Mouse (Mus musculus): Measurements from ENCODE around the gene Klhl18. TPM values are rescaled to one million over a fixed set of nuclear protein-coding genes. Genes with fewer than 3 reads are reported as not detected.
"Not testable (repeated sequence)": the region's sequence is repeated elsewhere in the genome, so short reads cannot be mapped to it uniquely, and the experiment has no call there.

Gene Klhl18
- total RNA-seq, 2 experiments from 2014 or later: 16.7 to 19.8 TPM

- no peak for ATAC-seq (ENCODE audit: poor library complexity, severe bottlenecking)
Observed at GRCm38 (mm10) chr9:110431241-110431640, 45.3 kb downstream of the Klhl18 start.

DNA sequence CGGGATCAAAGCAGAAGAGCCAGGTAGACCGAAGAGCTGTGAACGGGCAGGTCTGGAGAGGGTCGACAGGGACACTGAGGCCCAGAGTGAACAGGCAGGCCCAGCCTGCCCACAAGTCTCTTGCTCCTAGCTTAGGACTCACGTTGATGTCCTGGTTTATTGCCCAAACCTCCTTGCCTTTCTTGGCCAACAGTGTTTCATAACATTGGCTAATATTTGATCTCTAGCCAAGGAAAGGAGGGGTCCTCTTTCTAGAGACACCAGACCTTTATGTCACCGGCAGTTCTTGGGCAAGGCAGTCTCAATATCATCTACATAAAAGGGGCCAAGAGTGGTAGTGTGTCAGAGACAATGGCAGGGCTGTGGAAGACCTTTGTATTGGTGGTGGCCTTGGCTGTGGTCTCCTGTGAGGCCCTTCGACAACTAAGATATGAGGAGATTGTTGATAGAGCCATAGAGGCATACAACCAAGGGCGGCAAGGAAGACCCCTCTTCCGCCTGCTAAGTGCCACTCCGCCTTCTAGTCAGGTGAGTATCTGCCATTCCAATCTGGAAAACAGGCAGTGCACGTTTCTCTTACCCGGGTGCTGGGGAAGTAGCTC lies 56.9 kb downstream of the Klhl18 start, which contains the start of gene Ngp:
Gene Ngp (plus strand): TSS at position 237 of the 602 bp plus-strand sequence.
- peak; percentile 51 for ATAC-seq (ENCODE audit: poor library complexity, severe bottlenecking)

DNA sequence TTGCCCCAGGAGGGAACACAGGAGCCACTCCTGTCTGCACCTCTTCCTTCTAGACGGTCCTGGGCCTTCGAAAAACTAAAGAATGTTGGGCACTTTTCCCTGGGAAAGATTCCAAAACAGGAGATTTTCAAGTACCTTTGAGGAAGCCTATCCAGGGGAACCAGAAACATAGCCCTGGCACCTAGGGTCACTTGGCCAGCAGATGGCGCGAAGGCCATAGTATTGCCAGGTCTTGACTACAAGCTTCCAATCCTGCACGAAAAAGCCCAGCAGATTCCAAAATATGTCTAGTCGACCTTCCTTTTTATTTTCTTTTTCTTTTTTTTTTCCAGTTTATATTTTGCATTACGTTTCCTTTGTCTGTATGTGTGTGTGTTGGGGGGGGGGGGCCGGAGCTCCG lies 62.7 kb downstream of the Klhl18 start:
- ATAC-seq (ENCODE audit: poor library complexity, severe bottlenecking): no peak

DNA sequence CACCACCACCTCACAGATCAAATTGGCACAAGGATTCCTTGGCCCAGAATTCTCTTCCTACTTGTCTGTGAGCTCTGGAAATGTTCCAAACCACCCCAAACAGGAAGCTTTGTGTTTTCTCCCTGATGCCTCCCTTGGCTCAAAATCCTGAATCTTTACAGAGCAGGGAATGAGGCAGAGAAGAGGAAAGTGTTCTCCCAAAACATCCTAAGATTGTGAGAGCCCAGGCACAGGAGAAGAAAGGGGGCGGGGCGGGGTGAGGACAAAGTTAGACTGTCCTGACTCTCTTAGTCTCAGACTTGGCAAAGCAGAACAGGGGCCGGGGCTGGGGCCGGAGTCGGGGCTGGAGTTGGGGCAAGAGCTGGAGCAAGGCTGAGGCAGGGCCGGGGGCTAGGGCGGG lies 63.6 kb downstream of the Klhl18 start:
- no peak for ATAC-seq (ENCODE audit: poor library complexity, severe bottlenecking)

DNA sequence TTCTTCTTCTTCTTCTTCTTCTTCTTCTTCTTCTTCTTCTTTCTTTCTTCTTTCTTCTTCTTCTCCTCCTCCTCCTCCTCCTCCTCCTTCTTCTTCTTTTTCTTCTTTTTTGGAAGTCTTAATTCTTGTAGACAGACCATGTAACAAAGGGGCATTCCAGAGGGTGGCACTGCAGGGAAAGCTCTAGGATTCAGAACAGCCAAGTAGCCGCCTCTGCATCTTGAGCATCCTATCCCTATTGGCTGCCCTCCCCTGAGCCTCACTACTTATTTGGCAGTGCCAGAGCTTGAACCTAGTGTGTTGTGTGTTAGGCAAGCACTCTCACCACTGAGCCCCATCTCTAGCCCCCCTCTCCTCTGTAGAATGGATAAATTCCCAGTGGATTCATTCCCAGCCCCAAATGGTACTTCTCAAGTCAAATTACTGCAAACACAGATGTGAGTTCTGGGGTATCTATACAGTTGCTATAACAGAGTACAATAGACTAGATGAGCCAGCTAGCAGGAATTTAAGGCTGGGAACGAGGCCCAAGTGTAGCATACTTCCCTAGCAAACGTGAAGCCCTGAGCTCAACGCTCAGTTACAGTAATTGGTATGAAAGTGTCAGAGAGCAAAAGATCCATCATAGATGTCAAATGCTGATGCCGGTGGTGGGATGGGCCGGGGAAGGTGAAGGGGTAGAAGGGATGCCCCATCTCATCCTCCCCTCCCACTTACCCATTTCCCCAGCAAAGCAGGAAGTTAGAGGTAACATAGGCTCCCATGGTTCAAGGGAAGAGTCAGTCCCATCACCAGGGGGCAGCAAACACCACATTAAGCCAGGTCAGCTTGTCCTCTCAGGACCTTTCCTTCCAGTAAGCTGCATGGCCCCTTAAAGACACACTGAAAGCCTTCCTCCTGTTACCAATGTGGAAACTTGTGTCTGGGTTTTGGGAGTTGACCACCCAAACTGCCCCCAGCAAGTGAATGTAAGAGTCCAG lies 65.3 kb downstream of the Klhl18 start:
- ATAC-seq (ENCODE audit: poor library complexity, severe bottlenecking): peak; percentile 53

DNA sequence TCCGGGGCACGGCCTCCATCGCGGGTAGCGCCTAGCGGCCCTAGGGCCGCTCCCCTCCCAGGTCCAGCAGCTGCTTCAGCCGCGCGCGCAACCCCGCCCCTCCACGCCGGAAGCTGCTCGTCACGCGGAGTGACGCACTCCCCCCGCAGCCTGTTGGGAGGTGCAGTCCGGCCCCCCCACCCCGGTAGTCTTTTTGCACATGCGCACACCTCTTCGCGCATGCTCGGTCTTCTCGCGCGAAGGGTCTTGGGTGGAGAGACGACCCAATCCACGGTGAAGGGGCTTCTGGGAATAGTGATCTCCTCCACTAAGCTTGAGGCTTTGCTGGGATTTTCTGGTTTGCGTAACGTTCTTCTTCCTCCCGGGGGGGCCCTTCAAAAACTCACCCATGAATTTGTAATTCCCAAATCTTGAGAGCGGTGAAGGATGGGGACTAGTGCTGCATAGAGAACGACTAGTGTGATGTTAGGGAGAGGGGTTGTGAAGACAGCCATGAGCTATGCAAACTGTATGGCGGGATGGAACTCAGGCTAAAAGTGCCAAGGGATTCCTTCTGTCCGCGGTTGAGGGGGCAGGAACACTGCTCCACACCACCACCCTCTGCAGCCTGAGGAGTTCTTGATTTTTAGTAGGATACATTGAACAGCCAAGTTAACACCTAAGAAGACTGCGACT lies 68.3 kb downstream of the Klhl18 start, which contains the start of gene Ptpn23:
Gene Ptpn23 (minus strand): TSS at position 115 of the 675 bp plus-strand sequence.
- peak; percentile 94 for ATAC-seq (ENCODE audit: poor library complexity, severe bottlenecking)

DNA sequence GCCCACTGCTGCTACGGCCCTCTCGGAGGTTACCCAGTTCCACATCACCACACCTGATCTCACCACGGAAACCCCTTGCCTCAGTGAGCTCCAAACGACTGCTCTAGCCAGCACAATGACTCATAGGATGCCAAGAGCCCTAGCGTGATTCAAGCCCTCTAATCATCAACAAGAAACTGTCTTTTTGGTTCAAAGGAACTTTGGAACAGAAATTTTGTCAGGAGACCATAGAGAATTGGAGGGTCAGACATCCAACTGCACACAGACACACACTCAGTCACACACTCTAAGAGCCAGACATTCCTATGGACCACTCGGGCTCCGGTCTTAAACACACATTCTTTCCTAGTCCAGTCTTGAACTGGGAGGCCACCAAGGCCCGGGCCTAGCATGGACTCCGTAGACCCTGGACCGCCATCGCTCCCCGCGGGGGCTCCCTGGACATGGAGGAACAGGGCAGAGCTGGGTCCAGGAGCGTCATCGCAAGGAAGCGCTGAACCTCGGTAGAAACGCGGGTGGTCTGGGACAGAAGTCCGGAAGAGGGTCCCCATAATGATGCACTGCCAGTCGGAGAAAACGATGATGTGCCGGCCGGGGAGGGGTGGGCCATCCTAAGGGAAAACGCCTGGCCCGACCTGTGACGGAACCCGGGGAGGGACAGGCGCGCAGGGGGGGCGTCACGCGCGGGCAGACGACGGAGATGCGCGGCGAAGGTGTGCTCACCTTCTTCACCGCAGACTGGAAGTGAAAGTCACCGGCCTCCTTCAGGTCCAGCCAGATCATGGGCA lies 69.0 kb downstream of the Klhl18 start:
- peak; percentile 13; the same call in 1 of the 2 replicates for ATAC-seq (ENCODE audit: poor library complexity, severe bottlenecking)

GRCm38 (mm10) chr9:110403240-110403639 lies 73.3 kb downstream of the Klhl18 start:
- not testable (repeated sequence) for ATAC-seq (ENCODE audit: poor library complexity, severe bottlenecking)

DNA sequence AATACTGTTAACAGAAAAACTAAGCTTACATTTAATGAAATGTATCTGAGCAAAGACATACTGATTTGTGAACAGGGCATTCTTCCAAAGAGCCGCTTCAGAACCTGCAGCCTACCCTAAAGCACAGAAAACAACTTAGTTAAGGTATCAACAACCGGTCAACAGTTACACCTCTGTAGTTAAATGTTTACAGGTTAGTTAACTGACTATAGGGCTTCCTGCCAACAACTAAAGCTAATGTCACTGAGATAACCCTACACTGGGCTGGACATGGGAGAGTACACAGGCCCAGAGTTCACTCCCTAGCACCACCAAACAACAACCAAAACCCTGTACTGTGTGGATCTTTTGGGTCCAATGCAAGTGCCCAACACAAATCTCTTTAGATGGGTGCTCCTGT lies 73.8 kb downstream of the Klhl18 start:
- no peak for ATAC-seq (ENCODE audit: poor library complexity, severe bottlenecking)

GRCm38 (mm10) chr9:110400650-110401049 lies 75.8 kb downstream of the Klhl18 start:
- ATAC-seq (ENCODE audit: poor library complexity, severe bottlenecking): no peak

GRCm38 (mm10) chr9:110393295-110393694 lies 83.2 kb downstream of the Klhl18 start:
- ATAC-seq (ENCODE audit: poor library complexity, severe bottlenecking): no peak

GRCm38 (mm10) chr9:110390843-110391242 lies 85.7 kb downstream of the Klhl18 start:
- no peak for ATAC-seq (ENCODE audit: poor library complexity, severe bottlenecking)

DNA sequence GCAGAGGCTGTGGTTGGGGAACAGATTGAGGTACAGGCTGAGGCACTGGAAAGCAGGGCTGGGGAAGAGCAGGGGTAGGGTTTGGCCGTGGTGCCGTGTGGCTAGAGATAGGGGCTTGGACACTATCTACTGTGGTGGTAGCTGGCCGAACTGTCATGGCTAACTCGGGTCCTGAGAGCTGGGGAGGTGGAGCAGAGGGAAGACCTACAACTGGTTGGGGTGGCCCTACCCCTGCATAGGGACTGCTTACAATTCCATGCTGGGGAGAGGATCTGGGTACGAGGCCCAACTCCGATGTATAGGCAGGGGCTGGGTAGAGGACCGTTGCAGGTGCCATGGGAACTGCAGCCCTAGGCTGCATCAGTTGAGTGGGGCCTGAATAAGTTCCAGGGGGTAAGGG lies 88.5 kb downstream of the Klhl18 start:
- ATAC-seq (ENCODE audit: poor library complexity, severe bottlenecking): no peak

DNA sequence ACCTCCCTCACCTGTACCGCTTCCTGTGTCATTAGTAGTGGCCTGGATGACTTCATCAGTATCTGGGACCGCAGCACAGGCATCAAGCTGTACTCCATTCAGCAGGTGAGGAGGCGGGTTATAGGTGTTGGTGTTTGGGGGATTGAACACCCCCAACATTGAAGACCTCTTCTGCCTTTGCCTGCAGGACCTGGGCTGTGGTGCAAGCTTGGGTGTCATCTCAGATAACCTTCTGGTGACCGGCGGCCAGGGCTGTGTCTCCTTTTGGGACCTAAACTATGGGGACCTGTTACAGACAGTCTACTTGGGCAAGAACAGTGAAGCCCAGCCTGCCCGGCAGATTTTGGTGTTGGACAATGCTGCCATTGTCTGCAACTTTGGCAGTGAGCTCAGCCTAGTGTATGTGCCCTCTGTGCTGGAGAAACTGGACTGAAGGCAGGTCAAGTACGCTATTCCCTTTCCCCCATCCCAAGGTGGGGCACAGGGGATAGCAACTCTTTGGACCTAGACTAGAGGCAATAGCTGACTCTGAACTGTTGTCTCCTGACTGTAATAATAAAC lies 92.0 kb downstream of the Klhl18 start:
- no peak for ATAC-seq (ENCODE audit: poor library complexity, severe bottlenecking)

DNA sequence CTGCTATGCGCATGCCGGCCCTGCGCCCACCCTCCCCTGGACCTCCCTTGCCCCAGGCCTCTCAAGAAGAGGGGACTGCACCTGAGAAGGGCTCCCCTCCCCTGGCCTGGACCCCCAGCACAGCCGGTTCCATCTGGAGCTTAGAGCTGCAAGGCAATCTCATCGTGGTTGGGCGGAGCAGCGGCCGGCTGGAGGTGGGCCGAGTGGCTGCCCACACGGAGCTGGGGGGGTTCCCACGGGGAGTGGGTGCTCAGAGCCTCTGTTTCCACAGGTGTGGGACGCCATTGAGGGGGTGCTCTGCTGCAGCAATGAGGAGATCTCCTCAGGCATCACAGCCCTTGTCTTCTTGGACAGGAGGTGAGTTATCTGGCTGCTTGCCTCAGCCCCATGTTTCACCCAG lies 95.2 kb downstream of the Klhl18 start:
- no peak for ATAC-seq (ENCODE audit: poor library complexity, severe bottlenecking)

DNA sequence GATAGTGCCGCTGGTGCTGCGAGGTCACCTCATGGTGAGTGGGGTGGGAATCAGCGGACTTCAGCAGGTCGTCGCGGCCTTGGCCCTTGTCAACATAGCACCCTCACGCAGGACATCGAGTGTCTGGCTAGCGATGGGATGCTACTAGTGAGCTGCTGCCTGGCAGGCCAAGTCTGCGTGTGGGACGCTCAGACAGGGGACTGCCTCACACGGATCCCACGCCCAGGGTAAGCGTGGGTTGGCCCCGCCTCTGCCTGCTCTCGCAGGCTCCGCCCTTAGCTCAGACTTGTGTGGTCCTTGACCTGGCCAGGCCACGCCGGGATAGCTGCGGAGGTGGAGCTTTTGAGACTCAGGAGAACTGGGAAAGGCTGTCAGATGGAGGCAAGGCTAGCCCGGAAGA lies 95.8 kb downstream of the Klhl18 start:
- ATAC-seq (ENCODE audit: poor library complexity, severe bottlenecking): no peak

DNA sequence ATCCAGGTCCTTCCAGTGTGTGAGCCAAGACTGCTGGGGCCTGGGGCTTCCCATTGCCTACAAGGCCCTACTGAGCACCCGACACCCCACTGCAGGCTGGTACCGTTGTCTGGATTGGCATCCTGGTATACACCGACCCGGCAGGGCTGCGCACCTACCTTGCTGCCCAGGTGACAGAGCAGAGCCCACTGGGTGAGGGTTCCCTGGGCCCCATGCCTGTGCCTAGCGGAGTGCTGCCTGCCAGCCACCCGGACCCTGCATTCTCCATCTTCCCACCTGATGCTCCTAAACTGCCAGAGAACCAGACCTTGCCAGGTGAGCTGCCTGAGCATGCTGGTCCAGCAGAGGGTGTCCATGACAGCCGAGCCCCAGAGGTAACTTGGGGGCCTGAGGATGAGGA lies 97.1 kb downstream of the Klhl18 start:
- no peak for ATAC-seq (ENCODE audit: poor library complexity, severe bottlenecking)

- ATAC-seq (ENCODE audit: poor library complexity, severe bottlenecking): not testable (repeated sequence)
Observed at GRCm38 (mm10) chr9:110377655-110378054, 98.8 kb downstream of the Klhl18 start.

Data from megakaryocyte, adult 5-6 weeks (primary cell).